Mouse (Mus musculus): ENCODE results near the gene Cnnm2. TPM values are rescaled to one million over a fixed set of nuclear protein-coding genes. Genes with fewer than 3 reads are reported as not detected.
A peak's percentile ranks its signal among the peaks of the same experiment; 100 is the strongest.

Cnnm2 gene
- polyA plus RNA-seq, 1 experiment from 2014 or later: 3.4 TPM

- peak overlapping the region; percentile 100 for H3K4me2 ChIP-seq
- peaks cover 28% of the 10 kb centered on the region for H3K4me1 ChIP-seq
- peak overlapping the region; percentile 72 for H3K27ac ChIP-seq
- ATAC-seq (ENCODE audit: insufficient number of reproducible peaks, insufficient read depth, low FRiP score, low TSS enrichment, low read depth): no peak
- H3K9ac ChIP-seq: peak overlapping the region; percentile 75
- no peaks in the 10 kb centered on the region for H3K36me3 ChIP-seq
- peak overlapping the region; percentile 77 for H3K4me3 ChIP-seq
- H3K9me3 ChIP-seq: no peaks in the 10 kb centered on the region
- H3K27me3 ChIP-seq: peaks cover 49% of the 10 kb centered on the region
- WGBS: under 1% methylated on average over 36 of the region's 36 CpGs
These were observed 535 bp downstream of the Cnnm2 start for GRCm38 (mm10) chr19:46761971-46762290.

DNA sequence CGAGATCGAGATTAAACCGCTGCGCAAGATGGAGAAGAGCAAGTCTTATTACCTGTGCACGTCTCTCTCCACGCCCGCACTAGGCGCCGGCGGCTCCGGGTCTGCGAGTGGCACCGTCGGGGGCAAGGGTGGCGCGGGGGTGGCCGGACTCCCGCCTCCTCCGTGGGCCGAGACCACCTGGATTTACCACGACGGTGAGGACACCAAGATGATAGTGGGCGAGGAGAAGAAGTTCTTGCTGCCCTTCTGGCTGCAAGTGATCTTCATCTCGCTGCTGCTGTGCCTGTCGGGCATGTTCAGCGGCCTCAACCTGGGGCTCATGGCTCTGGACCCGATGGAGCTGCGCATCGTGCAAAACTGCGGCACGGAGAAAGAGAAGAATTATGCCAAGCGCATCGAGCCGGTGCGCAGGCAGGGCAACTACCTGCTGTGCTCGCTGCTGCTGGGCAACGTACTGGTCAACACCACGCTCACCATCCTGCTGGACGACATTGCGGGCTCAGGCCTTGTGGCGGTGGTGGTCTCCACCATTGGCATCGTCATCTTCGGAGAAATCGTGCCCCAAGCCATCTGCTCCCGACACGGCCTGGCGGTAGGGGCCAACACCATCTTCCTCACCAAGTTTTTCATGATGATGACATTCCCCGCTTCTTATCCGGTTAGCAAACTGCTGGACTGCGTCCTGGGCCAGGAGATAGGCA lies 1.0 kb downstream of the Cnnm2 start:
- H3K4me1 ChIP-seq: peaks cover 28% of the 10 kb centered on the region
- no peak for ATAC-seq (ENCODE audit: insufficient number of reproducible peaks, insufficient read depth, low FRiP score, low TSS enrichment, low read depth)
- H3K9me3 ChIP-seq: no peaks in the 10 kb centered on the region
- WGBS: 1% methylated on average over 50 of the region's 50 CpGs
- H3K4me3 ChIP-seq: peak overlapping the region; percentile 77
- peaks cover 49% of the 10 kb centered on the region for H3K27me3 ChIP-seq
- no peaks in the 10 kb centered on the region for H3K36me3 ChIP-seq
- peak overlapping the region; percentile 75 for H3K9ac ChIP-seq
- no peak overlapping the region for H3K27ac ChIP-seq
- H3K4me2 ChIP-seq: peak overlapping the region; percentile 100

DNA sequence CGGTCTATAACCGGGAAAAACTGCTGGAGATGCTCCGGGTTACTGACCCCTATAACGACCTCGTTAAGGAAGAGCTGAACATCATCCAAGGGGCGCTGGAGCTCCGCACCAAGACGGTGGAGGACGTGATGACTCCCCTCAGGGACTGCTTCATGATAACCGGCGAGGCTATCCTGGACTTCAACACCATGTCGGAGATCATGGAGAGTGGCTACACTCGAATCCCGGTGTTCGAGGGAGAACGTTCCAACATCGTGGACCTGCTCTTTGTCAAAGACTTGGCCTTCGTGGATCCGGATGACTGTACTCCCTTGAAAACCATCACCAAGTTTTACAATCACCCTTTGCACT lies 1.6 kb downstream of the Cnnm2 start:
- Histone ChIP-seq H3K27me3 (peaks cover 48% of the 10 kb centered on the region), H3K9ac (peak overlapping the region; percentile 75), H3K27ac (no peak overlapping the region), H3K4me2 (peak overlapping the region; percentile 100), H3K4me3 (peak overlapping the region; percentile 77), H3K36me3 (no peaks in the 10 kb centered on the region), H3K9me3 (no peaks in the 10 kb centered on the region), H3K4me1 (peaks cover 28% of the 10 kb centered on the region)
- WGBS: 2% methylated on average over 19 of the region's 19 CpGs
- no peak for ATAC-seq (ENCODE audit: insufficient number of reproducible peaks, insufficient read depth, low FRiP score, low TSS enrichment, low read depth)

DNA sequence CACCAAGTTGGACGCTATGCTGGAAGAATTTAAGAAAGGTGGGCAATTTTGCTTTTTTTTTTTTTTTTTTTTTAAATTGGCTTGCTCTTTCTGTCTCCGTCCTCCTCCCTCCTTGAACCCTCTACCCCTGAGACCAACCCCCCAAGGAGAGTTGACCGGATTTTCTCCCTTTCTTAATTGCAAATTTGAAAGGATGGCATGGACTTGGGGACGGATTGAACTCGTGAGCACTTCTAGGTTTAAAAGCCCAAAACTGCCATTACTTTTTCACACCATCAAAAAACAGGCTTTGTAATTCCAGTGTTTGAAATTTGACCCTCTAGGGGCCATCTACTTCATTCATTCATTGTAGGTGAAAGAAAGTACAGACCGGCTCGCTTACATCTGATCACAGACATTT lies 2.0 kb downstream of the Cnnm2 start:
- Histone ChIP-seq H3K9ac (no peak overlapping the region), H3K4me1 (peaks cover 28% of the 10 kb centered on the region), H3K4me2 (peak overlapping the region; percentile 100), H3K27ac (no peak overlapping the region), H3K9me3 (no peaks in the 10 kb centered on the region), H3K36me3 (no peaks in the 10 kb centered on the region), H3K4me3 (peak overlapping the region; percentile 77), H3K27me3 (peaks cover 45% of the 10 kb centered on the region)
- no peak for ATAC-seq (ENCODE audit: insufficient number of reproducible peaks, insufficient read depth, low FRiP score, low TSS enrichment, low read depth)
- WGBS: 10% methylated on average over 7 of the region's 7 CpGs

DNA sequence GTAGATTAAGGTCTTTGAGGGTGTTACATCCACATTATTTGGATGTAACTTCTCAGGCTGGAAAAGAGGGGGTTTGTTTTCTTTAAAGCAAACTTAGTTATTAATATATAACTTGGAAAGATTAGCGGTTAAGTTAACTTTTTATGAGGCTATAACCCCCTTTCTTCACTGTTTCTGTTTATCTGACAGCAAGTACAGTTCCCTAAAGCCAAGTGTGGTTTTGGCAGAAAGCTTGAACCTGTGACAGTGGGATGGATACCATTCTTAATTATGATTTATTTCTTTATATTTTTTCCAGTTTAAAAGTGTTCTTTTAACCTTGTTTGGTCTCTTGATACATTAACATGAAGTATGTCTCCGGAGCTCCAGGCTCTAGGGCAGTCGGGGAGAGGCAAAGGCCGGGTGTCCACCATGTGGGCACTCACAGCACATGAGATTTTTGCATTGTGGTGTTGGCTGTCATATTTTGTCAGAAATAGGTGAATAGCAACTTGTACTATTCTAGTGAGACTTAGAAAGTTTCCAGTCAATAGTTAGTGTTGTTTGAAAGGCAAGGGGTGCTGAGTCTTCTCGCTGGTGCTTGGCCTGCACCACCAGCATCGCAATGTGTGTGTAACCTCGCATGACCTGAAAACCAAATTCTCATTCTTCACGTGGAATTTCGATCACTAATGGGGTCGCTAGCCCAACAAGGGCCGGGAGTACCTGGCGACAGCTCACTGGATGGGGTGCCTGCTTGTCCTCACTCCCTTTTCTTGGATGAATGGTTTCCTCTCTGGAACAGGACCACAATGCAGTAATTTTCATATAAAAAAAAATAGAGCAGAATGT lies 2.8 kb downstream of the Cnnm2 start:
- WGBS: 65% methylated on average over 12 of the region's 12 CpGs
- H3K27ac ChIP-seq: no peak overlapping the region
- H3K4me2 ChIP-seq: peak overlapping the region; percentile 100
- H3K9me3 ChIP-seq: no peaks in the 10 kb centered on the region
- peaks cover 28% of the 10 kb centered on the region for H3K4me1 ChIP-seq
- no peaks in the 10 kb centered on the region for H3K36me3 ChIP-seq
- peaks cover 38% of the 10 kb centered on the region for H3K27me3 ChIP-seq
- ATAC-seq (ENCODE audit: insufficient number of reproducible peaks, insufficient read depth, low FRiP score, low TSS enrichment, low read depth): no peak
- H3K4me3 ChIP-seq: peak overlapping the region; percentile 9; the same call in 1 of the 2 replicates
- H3K9ac ChIP-seq: no peak overlapping the region

DNA sequence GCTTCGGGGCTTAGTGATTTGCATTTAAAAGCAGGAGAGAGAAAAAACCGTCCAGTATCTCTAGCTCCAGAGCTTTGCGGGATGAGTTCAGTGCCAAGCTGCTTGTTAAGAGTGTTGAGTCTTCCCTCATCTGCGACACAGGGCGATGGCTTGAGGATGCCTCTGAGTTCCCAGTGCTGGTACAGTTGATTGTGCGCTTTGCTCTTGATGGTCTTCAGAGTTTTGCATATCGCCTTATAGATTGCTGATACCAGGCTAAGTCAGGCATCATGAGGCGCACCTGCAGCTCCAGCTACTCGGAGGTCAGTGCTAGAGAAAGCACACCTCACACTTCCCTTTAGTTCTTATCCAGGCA lies 3.3 kb downstream of the Cnnm2 start:
- no peak for ATAC-seq (ENCODE audit: insufficient number of reproducible peaks, insufficient read depth, low FRiP score, low TSS enrichment, low read depth)
- 67% methylated on average over 9 of the region's 9 CpGs for WGBS
- Histone ChIP-seq H3K9me3 (no peaks in the 10 kb centered on the region), H3K36me3 (no peaks in the 10 kb centered on the region), H3K27ac (no peak overlapping the region), H3K9ac (no peak overlapping the region), H3K4me3 (peak overlapping the region; percentile 9; the same call in 1 of the 2 replicates), H3K4me2 (peak overlapping the region; percentile 100), H3K27me3 (peaks cover 36% of the 10 kb centered on the region), H3K4me1 (peaks cover 28% of the 10 kb centered on the region)

DNA sequence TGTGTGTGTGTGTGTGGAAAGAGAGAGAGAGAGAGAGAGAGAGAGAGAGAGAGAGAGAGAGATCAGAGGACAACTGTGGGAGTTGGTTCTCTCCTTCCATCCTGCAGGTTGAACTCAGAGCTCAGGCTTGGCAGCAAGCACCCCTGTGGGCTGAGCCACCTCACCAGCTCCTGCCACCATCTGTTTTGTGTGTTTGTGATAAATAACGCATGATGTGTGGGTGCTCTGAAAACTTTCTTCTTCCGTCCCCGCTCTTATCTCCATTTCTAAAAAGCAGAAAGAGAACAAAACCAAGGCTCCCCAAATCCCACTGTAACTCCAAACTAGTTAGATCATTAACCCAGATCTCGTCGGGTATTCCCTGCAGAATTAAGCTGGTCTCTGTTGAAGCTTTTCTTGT lies 4.7 kb downstream of the Cnnm2 start:
- Histone ChIP-seq H3K4me2 (no peak overlapping the region), H3K27ac (no peak overlapping the region), H3K27me3 (peaks cover 33% of the 10 kb centered on the region), H3K4me1 (peaks cover 31% of the 10 kb centered on the region), H3K36me3 (no peaks in the 10 kb centered on the region), H3K4me3 (no peak overlapping the region), H3K9me3 (no peaks in the 10 kb centered on the region), H3K9ac (no peak overlapping the region)
- ATAC-seq (ENCODE audit: insufficient number of reproducible peaks, insufficient read depth, low FRiP score, low TSS enrichment, low read depth): no peak
- 63% methylated on average over 5 of the region's 5 CpGs for WGBS

DNA sequence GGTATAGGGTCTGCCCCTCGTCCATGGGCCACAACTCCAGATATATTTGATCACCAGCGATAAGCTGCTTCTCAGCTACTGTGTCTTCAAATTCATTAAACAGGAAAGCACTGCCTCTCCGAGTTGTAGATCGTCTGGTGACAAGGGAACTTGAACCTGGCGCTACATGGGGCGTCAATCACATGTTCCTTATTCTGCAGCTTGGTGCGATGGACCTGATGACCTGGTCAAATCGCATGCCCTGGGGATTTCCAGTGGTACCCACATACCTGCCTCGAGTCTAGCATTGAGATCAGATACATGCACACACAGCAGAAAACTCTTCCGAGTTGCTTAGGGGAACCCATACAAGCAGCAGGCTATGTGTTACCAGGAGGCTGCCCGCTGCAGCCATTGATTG lies 8.4 kb downstream of the Cnnm2 start:
- no peaks in the 10 kb centered on the region for H3K36me3 ChIP-seq
- H3K27ac ChIP-seq: no peak overlapping the region
- H3K9me3 ChIP-seq: no peaks in the 10 kb centered on the region
- peaks cover 9% of the 10 kb centered on the region for H3K4me1 ChIP-seq
- no peak overlapping the region for H3K4me3 ChIP-seq
- H3K27me3 ChIP-seq: peaks cover 5% of the 10 kb centered on the region
- H3K9ac ChIP-seq: no peak overlapping the region
- no peak overlapping the region for H3K4me2 ChIP-seq
- 86% methylated on average over 11 of the region's 11 CpGs for WGBS
- ATAC-seq (ENCODE audit: insufficient number of reproducible peaks, insufficient read depth, low FRiP score, low TSS enrichment, low read depth): no peak

DNA sequence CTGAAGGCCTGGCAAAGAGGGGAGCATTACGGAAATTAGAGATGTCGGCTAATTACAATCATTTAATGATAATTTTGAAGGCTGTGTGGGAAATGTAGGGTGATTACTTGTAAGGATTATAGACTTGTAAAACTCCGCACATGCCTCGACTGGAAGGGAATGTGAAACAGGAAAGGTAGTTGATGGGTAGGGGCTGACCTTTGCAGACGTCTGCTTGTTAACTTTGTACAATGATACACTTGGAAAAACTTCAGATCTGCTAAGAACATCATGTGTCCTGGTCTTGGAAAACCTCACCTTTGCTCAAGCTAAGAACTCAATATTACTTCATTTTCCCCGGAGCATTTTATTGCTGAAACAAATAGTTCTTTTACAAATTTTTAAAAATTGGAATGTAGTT lies 10.4 kb downstream of the Cnnm2 start:
- no peaks in the 10 kb centered on the region for H3K36me3 ChIP-seq
- H3K4me2 ChIP-seq: no peak overlapping the region
- H3K9ac ChIP-seq: no peak overlapping the region
- peaks cover 7% of the 10 kb centered on the region for H3K4me1 ChIP-seq
- no peaks in the 10 kb centered on the region for H3K9me3 ChIP-seq
- WGBS: 63% methylated on average over 6 of the region's 6 CpGs
- no peak for ATAC-seq (ENCODE audit: insufficient number of reproducible peaks, insufficient read depth, low FRiP score, low TSS enrichment, low read depth)
- no peak overlapping the region for H3K4me3 ChIP-seq
- H3K27me3 ChIP-seq: no peaks in the 10 kb centered on the region
- no peak overlapping the region for H3K27ac ChIP-seq

DNA sequence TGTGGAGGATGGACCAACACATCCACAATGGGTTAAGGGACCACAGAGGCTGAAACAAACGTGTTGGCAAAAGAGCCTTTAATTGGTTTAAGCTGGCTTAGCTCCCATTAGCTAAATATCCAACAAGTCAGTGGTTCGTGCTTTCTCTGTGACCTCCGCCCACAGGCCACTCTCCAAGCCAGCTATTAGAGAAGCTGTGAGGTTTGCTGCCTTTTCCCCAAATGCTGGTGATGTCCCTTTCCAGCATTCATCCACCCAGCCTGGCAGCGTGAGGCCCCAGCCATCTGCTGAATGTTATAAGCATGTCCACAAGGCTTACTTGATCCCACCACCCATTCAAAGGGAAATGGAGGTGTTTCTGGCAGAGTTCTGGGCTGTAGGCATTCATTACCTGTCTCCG lies 15.0 kb downstream of the Cnnm2 start:
- no peaks in the 10 kb centered on the region for H3K36me3 ChIP-seq

DNA sequence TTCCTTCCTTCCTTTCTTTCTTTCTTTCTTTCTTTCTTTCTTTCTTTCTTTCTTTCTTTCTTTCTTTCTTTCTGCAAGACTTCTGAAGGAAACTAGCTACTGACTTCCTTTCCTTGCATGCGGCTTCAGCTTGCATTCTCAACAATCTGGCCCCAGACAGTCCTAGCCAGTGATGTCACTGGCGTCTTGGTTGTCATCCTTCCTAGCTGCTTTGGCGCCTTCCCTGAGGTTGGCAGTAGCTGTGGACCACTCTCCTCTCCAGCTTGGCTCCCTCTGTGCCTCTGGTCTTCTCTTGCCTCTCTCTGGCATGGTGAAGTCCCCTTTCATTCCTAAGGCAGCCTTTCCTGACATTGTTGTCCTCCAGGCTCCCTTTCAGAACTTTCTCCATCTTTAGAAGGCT lies 15.5 kb downstream of the Cnnm2 start:
- Histone ChIP-seq H3K27ac (no peak overlapping the region), H3K4me2 (no peak overlapping the region), H3K27me3 (no peaks in the 10 kb centered on the region), H3K4me3 (no peak overlapping the region), H3K9me3 (no peaks in the 10 kb centered on the region), H3K4me1 (peaks cover under 1% of the 10 kb centered on the region; the same call in 1 of the 2 replicates), H3K9ac (no peak overlapping the region), H3K36me3 (no peaks in the 10 kb centered on the region)
- 86% methylated on average over 3 of the region's 3 CpGs for WGBS
- ATAC-seq (ENCODE audit: insufficient number of reproducible peaks, insufficient read depth, low FRiP score, low TSS enrichment, low read depth): no peak

More for the DNA sequence above, 15.0 kb downstream of the Cnnm2 start:
- 44% methylated on average over 5 of the region's 5 CpGs for WGBS
- no peak overlapping the region for H3K27ac ChIP-seq
- H3K9me3 ChIP-seq: no peaks in the 10 kb centered on the region
- no peak overlapping the region for H3K4me2 ChIP-seq
- peaks cover 4% of the 10 kb centered on the region for H3K4me1 ChIP-seq
- H3K9ac ChIP-seq: no peak overlapping the region
- no peak overlapping the region for H3K4me3 ChIP-seq
- ATAC-seq (ENCODE audit: insufficient number of reproducible peaks, insufficient read depth, low FRiP score, low TSS enrichment, low read depth): no peak
- H3K27me3 ChIP-seq: no peaks in the 10 kb centered on the region
